Mouse (Mus musculus) bone marrow, adult 2 months (tissue): Measurements from ENCODE around the gene Gemin4.

Source experiments
- CTCF ChIP-seq: fragments of 200-500 bp; IDR thresholded peaks from 2 replicates; pipeline ENCODE4 v1.5.1; 2011; ENCODE audit warnings: low read length, control low read depth; ENCODE audit not compliant: control insufficient read depth, insufficient read depth
- POLR2A ChIP-seq: fragments of 200-500 bp; IDR thresholded peaks from 2 replicates; pipeline ENCODE4 v1.6.1; 2011; ENCODE audit warnings: low read depth, mild to moderate bottlenecking, control low read depth, low read length, borderline replicate concordance; ENCODE audit not compliant: control insufficient read depth

DNA sequence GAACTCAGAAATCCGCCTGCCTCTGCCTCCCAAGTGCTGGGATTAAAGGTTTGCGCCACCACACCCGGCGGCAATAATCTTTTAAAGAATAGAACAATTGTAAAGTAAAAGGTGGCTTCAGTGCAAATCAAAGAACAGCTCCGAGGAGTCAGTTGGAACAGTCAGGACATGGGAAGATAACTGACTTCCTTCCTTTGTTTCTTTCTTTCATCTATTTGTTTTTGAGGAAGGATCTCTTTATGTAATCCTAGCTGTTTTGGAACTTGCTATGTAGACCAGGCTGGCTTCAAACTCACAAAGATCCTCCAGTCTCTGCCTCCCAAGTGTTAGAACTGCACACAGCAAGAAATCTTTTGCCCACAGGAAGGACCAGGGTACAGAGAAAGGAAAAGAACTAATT is 7.2 kb upstream of the Gemin4 start:
- TF ChIP-seq CTCF (no peak), POLR2A (no peak)
